Mouse (Mus musculus) stomach, embryonic 15.5 days (tissue): ENCODE measurements at regions not wholly inside any gene's neighbourhood (a gene's known extent, or its start where the extent isn't known, plus 50 kb on each side); places are given as distances from the start of the nearest gene placed in this dataset.

Source experiments
- ATAC-seq: fragments of 200-750 bp; cut with Nextera tagmentation; 2 replicates; pipeline ENCODE4 v1.8.0; 2017; ENCODE audit warnings: low read depth, moderate number of reproducible peaks, moderate TSS enrichment; ENCODE audit not compliant: insufficient read depth, low FRiP score
- H3K27ac ChIP-seq: fragments of 300-500 bp; sonication (generic); 2 replicates; pipeline ENCODE4 v1.5.1; 2015; ENCODE audit warnings: mild to moderate bottlenecking, inconsistent platforms
- H3K27me3 ChIP-seq: fragments of 300-500 bp; sonication (generic); replicated peaks from 2 replicates; pipeline ENCODE4 v1.6.1; 2015; ENCODE audit warnings: inconsistent platforms
- H3K36me3 ChIP-seq: fragments of 300-500 bp; sonication (generic); 2 replicates; pipeline ENCODE4 v1.6.1; 2015; ENCODE audit warnings: inconsistent platforms
- H3K4me1 ChIP-seq: fragments of 300-500 bp; sonication (generic); 2 replicates; pipeline ENCODE4 v1.6.1; 2015; ENCODE audit warnings: inconsistent platforms
- H3K4me2 ChIP-seq: fragments of 300-500 bp; sonication (generic); 2 replicates; pipeline ENCODE4 v1.6.1; 2015; ENCODE audit warnings: mild to moderate bottlenecking, inconsistent platforms
- H3K4me3 ChIP-seq: fragments of 300-500 bp; sonication (generic); replicated peaks from 2 replicates; pipeline ENCODE4 v1.5.1; 2015; ENCODE audit warnings: inconsistent platforms
- H3K9ac ChIP-seq: fragments of 300-500 bp; sonication (generic); 2 replicates; pipeline ENCODE4 v1.6.1; 2015; ENCODE audit warnings: inconsistent platforms
- H3K9me3 ChIP-seq: fragments of 300-500 bp; sonication (generic); 2 replicates; pipeline ENCODE4 v1.6.1; 2016; ENCODE audit warnings: inconsistent platforms
- WGBS: fragments of 180-500 bp; shearing (Covaris S2); methylation state at CpG from one replicate; pipeline ENCODE4 v1.1.7; 2015; 5-methylcytosine and 5-hydroxymethylcytosine counted together

DNA sequence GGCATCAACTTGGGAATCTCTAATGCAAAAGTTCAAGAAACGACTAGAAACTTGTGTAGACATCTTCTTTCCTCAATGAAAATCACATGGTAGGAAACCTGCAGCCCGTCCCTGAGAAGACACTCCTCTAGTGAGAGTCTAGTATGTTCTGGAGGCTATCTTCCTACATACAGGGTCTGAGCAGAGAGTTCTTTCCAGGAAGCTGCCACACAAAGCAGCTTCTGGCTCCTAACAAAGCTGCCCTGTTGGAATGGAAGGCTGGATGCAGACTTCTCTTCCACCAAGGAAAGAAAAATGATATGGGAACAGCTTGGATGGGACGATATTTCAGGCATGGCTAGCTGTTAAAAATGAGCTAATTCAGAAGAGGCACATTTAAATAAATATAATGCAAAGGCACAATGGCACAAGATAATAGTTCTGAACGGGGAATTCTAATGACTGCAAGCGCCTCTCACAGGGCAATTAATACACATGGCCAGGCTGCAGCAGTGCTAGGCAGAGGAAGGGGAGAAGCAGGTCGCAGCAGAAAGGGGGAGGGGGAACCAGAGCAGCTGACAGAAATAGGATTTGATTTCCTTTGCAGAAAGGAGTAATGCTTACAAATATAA, 391.4 kb upstream of the Plxna2 start:
- peaks cover 8% of the 10 kb centered on the region; the same call in 1 of the 2 replicates for H3K4me1 ChIP-seq
- ATAC-seq = no peak
- WGBS = 33% methylated on average over 6 of the region's 6 CpGs
- H3K27ac ChIP-seq = no peak overlapping the region
- H3K4me3 ChIP-seq = no peak overlapping the region
- no peak overlapping the region for H3K4me2 ChIP-seq
- no peaks in the 10 kb centered on the region for H3K9me3 ChIP-seq
- H3K36me3 ChIP-seq = no peaks in the 10 kb centered on the region
- no peak overlapping the region for H3K9ac ChIP-seq
- no peaks in the 10 kb centered on the region for H3K27me3 ChIP-seq

DNA sequence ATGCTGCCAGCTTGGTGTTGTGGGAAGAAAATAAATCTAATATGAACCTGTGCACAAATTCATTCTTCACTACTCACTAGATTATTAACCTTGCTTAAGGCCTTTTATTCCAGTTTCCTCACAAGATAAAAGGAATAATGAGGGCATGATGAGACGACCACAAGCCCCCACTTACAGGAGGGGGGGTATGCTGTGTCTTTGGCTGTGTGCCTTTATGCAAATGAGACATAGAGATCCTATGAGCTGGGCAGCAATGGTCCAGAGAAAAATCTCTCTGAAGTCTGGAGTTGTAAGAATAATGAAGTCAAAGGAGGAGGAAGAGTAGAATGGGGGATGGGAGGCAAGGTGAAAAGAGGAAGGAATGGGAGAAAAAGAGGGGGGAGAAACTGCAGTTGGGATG, 392.2 kb upstream of the Plxna2 start:
- H3K36me3 ChIP-seq = no peaks in the 10 kb centered on the region
- ATAC-seq = no peak
- 29% methylated on average over 1 of the region's 1 CpGs for WGBS
- no peaks in the 10 kb centered on the region for H3K9me3 ChIP-seq
- H3K9ac ChIP-seq = no peak overlapping the region
- H3K27ac ChIP-seq = no peak overlapping the region
- H3K4me3 ChIP-seq = no peak overlapping the region
- H3K27me3 ChIP-seq = no peaks in the 10 kb centered on the region
- no peak overlapping the region for H3K4me2 ChIP-seq
- H3K4me1 ChIP-seq = 0 out of 2 replicates have a peak, but pooled peaks cover 2% of the 10 kb centered on the region

DNA sequence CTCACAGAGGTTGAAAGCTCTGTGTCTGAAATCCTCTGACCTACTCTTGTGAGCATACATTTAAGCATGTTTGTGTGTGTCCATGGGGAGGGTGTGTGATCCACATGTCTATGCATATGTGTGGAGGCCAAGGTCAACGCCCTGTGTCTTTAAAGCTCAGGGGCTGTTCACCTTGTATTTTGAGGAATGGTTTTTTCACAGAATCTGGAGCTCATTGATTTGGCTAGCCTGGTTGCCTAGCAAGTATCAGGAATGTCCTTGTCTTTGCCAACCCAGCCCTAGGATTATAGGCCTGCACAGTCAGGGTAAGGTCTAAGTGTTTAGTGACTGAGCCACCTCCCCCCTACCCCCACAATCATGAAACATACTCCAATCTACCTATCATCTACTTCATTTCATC, 394.0 kb upstream of the Plxna2 start:
- no peak for ATAC-seq
- WGBS = 78% methylated on average over 1 of the region's 1 CpGs
- Histone ChIP-seq H3K27me3 (no peaks in the 10 kb centered on the region), H3K4me3 (no peak overlapping the region), H3K27ac (no peak overlapping the region), H3K9ac (no peak overlapping the region), H3K36me3 (no peaks in the 10 kb centered on the region), H3K4me1 (0 out of 2 replicates have a peak, but pooled peaks cover 2% of the 10 kb centered on the region), H3K4me2 (no peak overlapping the region), H3K9me3 (no peaks in the 10 kb centered on the region)

DNA sequence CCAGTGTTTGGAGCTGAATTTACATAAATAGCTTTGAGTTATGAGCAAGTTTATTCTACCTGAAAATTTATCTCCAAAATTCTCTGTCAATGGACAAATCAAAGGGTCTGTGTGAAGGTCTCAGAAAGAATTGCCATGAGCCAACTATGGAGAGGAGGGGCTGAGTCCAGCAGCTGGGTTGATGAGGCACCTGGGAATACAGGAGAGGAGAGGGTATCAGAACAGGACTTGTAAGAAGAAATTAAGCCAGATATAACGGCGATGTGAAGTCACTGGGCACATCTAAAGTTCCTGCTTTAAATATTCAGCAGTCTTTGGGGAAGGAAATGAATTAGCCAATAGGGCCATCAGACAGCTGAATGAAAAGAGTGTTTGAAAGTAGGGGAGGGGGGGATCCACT, 394.4 kb upstream of the Plxna2 start:
- Histone ChIP-seq H3K9ac (no peak overlapping the region), H3K4me3 (no peak overlapping the region), H3K36me3 (no peaks in the 10 kb centered on the region), H3K9me3 (no peaks in the 10 kb centered on the region), H3K27ac (no peak overlapping the region), H3K4me1 (0 out of 2 replicates have a peak, but pooled peaks cover 2% of the 10 kb centered on the region), H3K27me3 (no peaks in the 10 kb centered on the region), H3K4me2 (no peak overlapping the region)
- no peak for ATAC-seq
- 42% methylated on average over 2 of the region's 2 CpGs for WGBS

DNA sequence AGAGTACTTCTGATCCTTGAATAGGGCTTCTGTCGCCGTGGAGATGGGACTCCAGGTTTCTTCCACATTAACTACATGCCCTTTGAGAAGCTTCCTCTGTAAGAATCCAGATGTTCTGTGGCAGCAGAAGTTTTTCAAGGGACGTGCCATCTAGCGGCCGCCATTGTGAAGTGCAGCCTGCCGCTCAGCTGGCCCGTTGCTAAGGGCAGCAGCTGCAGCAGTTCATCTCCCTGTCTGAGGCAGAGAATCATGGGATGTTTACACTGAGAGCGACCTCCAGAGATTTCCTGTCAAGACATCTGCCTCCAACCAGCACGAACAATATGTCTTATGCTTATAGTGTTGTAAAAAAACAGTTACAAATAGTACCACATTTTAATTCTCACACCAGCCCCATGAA, 395.0 kb upstream of the Plxna2 start:
- Histone ChIP-seq H3K4me3 (no peak overlapping the region), H3K9ac (no peak overlapping the region), H3K36me3 (no peaks in the 10 kb centered on the region), H3K9me3 (no peaks in the 10 kb centered on the region), H3K27ac (no peak overlapping the region; the same call in 1 of the 2 replicates), H3K4me1 (0 out of 2 replicates have a peak, but pooled peaks cover 2% of the 10 kb centered on the region), H3K4me2 (no peak overlapping the region), H3K27me3 (no peaks in the 10 kb centered on the region)
- ATAC-seq = peak; percentile 76; the same call in 1 of the 2 replicates
- 1% methylated on average over 9 of the region's 9 CpGs for WGBS

DNA sequence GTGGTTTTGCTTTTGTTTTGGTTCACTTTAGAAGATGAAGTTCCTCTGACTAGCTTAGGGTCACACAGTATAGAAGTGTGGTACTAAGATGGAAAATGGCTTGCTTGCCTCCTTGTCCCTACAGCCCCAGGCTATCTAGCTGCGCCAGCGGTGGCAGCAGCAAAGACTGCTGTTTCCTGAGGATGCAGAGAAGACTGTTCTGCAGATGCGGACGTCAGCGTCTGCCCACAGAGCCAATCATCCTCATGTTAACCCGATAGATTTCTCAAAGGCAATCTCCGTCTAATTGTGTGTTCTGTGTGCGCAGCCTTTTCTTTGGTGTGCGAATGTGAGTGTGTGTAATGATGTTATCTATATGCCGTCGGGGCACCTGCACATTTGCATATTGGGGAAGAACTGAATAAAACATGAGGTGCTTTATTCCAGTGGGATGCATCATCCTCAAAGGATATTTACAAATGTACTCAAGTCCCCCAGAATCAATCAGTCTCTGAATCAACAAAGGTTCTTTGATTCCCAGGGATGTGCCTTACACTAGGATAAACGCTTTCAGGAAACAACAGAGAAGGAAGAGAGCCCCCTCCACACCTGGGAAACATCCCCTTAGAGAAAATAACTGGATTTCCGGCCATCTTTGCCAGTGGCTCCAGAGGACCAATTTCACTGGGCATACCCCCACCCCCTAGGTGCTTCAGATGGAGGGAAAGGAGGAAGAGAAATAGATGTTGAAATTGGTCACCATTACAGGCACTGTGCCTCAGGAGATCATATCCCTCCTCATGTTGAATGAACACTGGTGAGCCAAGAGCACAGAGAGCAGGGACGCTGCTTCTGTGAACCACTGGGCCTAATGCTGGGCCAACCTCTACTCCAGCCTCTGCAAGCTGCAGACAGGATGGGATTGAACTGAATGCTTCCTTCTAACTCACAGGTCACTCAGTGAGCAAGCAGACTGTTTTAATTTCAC, 409.7 kb upstream of the Plxna2 start:
- 57% methylated on average over 14 of the region's 14 CpGs for WGBS
- no peak for ATAC-seq
- Histone ChIP-seq H3K4me3 (no peak overlapping the region), H3K27ac (no peak overlapping the region), H3K9ac (no peak overlapping the region), H3K27me3 (no peaks in the 10 kb centered on the region), H3K4me1 (no peaks in the 10 kb centered on the region), H3K4me2 (no peak overlapping the region), H3K9me3 (no peaks in the 10 kb centered on the region), H3K36me3 (no peaks in the 10 kb centered on the region)

DNA sequence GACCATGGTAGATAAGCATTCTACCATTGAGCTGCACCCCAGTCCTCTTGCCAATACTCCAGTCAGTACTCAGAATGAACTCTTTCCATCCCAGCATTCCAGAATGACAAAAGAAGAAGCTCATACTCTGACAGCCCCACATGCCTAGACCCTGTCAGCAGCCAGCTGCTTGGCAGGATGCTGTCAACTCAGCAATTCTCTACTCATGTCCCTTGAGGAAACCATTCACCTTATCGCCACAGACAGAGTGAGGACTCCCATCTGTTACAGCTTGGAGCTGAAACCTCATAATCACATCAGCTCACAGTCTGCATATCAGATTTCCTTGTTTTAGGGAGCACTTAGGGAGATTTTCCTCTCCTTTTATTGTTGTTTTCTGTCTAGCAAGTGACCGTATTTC, 420.5 kb upstream of the Plxna2 start:
- Histone ChIP-seq H3K27ac (no peak overlapping the region), H3K4me3 (no peak overlapping the region), H3K36me3 (no peaks in the 10 kb centered on the region), H3K9ac (no peak overlapping the region), H3K4me2 (no peak overlapping the region), H3K4me1 (no peaks in the 10 kb centered on the region), H3K27me3 (no peaks in the 10 kb centered on the region), H3K9me3 (no peaks in the 10 kb centered on the region)
- ATAC-seq = no peak
- WGBS = 31% methylated on average over 2 of the region's 2 CpGs

DNA sequence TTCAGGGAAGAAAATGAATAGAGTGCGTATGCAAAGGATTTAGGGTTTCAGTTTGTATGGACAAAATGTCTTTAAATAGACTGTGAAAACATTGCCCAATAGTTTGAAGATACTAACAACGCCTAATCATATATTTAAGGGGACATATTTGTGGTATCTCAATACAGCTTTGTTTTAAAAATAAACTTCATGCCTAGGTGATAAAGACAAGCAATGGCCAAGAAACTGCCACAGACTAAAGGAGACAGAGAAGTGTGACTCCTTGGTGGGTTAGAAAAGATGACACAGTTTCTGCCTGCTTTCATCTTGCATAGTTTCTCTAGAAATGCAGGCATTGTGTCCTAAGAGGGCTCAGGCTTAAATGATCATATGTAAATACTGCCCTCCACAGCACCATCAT, 435.7 kb upstream of the Plxna2 start:
- Histone ChIP-seq H3K4me3 (no peak overlapping the region), H3K9me3 (no peaks in the 10 kb centered on the region), H3K36me3 (no peaks in the 10 kb centered on the region), H3K27ac (no peak overlapping the region), H3K9ac (no peak overlapping the region), H3K4me1 (no peaks in the 10 kb centered on the region), H3K4me2 (no peak overlapping the region), H3K27me3 (no peaks in the 10 kb centered on the region)
- 84% methylated on average over 2 of the region's 2 CpGs for WGBS
- ATAC-seq = no peak

DNA sequence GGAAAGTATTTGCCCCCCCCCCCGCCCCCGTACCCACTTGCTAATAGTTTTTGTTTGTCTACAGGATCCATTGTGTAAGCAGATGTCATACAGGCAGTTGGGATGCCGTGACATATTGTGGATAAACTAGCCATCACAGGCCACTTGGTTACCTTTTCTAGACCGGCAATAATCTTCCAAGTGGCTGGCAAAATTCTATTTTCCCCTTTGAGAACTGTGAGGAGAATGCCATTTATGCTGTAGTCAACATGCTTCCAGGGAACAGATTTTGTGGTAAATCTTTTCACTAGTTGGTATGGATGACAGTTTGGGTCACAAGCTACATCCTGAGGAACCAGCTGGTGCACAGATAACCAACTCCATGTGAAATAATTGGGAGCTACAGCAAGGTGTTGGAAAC, 456.5 kb upstream of the Plxna2 start:
- Histone ChIP-seq H3K9me3 (no peaks in the 10 kb centered on the region), H3K4me1 (no peaks in the 10 kb centered on the region), H3K4me3 (no peak overlapping the region), H3K27ac (no peak overlapping the region), H3K36me3 (no peaks in the 10 kb centered on the region), H3K9ac (no peak overlapping the region), H3K27me3 (no peaks in the 10 kb centered on the region), H3K4me2 (no peak overlapping the region)
- no peak for ATAC-seq
- 86% methylated on average over 4 of the region's 4 CpGs for WGBS

DNA sequence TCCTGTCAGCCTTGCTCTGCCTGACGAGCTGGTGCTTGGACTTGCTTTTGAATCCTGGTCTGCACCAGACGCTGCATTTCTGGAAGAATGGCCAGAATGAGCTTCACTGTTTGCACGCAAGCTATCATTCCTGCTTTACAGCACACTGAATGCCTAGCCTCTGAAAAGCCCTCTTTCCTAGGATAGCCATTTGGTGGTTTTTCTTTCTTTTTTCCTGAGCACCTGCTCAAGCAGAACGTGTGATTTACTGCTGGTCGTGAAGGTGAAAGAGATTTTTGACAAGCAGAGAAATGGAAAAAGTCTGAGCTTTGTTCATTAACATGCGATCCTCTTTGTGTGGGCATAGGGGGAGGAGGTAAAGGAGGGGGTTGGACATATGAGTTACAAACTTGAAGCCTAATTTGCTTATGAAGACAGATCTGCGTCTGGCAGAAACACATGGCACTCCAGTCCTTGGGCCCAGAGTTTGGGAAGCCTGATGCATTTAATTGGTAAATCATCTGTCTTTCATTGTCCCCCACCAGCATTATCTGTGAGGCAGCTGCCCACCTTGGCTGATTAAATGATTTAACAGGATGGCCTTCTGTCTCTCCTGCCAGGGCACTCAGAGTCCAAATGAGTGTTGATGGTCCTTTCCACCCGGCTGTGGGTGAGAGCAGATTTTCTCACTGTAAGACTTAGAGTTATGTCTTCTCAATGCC, 457.1 kb upstream of the Plxna2 start:
- Histone ChIP-seq H3K4me2 (no peak overlapping the region), H3K4me1 (no peaks in the 10 kb centered on the region), H3K4me3 (no peak overlapping the region), H3K27me3 (no peaks in the 10 kb centered on the region), H3K36me3 (no peaks in the 10 kb centered on the region), H3K9ac (no peak overlapping the region), H3K27ac (no peak overlapping the region), H3K9me3 (no peaks in the 10 kb centered on the region)
- 51% methylated on average over 8 of the region's 8 CpGs for WGBS
- ATAC-seq = no peak

DNA sequence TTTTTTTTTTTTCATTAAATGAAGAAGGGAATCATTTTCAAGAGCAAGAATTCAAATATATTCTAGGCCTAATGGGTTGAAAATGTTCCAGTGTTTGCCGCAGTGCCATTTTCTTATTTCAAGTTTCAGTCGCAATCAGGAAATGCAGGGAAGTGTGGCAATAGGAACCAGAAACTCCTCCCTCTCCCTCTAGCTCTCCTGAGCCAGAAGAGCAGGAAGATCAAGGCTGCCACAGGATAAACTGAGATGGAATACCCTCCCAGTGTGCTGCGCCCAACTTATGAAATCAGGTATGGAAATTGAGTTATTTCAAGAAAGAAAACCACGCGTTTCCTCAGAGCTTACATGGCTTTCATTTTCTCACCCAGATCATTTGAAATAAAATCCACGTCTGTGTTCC, 460.8 kb upstream of the Plxna2 start:
- Histone ChIP-seq H3K27ac (no peak overlapping the region), H3K4me3 (no peak overlapping the region), H3K9ac (no peak overlapping the region), H3K36me3 (no peaks in the 10 kb centered on the region), H3K4me2 (no peak overlapping the region), H3K27me3 (no peaks in the 10 kb centered on the region), H3K4me1 (no peaks in the 10 kb centered on the region), H3K9me3 (no peaks in the 10 kb centered on the region)
- 84% methylated on average over 6 of the region's 6 CpGs for WGBS
- ATAC-seq = no peak
